Mouse (Mus musculus): ENCODE measurements at regions not wholly inside any gene's neighbourhood (a gene's known extent, or its start where the extent isn't known, plus 50 kb on each side); places are given as distances from the start of the nearest gene placed in this dataset.
A peak's percentile ranks its signal among the peaks of the same experiment; 100 is the strongest.

DNA sequence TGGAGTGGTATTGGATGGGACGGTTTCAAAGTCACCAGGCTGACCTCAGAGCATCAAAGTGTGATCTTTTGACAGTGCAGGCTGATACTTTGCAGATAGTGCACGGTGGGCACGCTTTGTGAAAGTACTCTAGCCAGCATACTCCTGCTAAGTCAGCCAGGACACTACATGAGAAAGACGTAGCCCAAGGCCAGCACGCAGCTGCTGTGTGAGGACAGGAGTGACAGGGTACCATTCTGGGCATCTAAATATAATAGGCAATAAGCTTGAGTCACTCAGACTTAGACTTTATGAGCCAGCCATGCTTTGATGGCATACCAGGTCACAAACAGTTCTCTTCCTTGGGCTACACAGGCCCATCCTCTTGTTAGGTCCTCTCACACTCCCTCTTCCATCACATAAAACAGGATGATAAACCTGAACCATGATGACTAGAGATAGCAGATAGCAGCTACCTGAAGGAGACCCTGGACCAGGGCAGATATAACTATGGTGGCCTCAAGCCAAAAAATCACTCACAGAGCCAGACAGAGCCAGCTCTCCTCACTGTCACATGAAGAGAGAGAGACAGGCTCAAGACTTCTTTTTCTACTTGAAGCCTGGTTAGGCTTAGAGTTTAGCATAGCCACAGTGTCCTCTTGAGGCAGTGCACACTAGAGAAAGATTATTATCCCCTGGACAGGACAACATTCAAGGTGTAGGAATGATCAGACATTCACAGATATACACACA, 156.7 kb upstream of the Rreb1 start:
- DNase-seq = no peak

- DNase-seq = no peak
Observed at GRCm38 (mm10) chr13:37622366-37623088, 155.7 kb upstream of the Rreb1 start.

DNA sequence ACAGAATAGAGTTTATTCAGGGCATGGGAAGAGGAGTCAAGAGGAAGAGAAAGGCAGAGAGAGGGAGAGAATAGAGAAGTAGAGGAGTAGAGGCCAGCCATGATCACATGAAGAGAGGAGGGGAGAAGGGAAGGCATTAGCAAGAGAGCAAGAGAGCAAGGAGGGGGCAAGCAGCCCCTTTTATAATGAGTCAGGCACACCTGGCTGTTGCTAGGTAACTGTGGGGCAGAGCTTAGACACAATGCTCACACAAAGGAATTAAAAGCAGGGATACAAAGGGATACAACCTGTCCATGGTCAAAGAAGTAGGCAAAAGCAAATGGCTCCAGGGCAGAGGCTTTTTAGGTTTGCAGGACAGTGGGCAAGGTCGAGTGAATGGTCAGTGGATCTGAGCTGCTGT, 153.5 kb upstream of the Rreb1 start:
- no peak for DNase-seq

- DNase-seq = no peak
Observed at GRCm38 (mm10) chr13:37625532-37626235, 152.5 kb upstream of the Rreb1 start.

DNA sequence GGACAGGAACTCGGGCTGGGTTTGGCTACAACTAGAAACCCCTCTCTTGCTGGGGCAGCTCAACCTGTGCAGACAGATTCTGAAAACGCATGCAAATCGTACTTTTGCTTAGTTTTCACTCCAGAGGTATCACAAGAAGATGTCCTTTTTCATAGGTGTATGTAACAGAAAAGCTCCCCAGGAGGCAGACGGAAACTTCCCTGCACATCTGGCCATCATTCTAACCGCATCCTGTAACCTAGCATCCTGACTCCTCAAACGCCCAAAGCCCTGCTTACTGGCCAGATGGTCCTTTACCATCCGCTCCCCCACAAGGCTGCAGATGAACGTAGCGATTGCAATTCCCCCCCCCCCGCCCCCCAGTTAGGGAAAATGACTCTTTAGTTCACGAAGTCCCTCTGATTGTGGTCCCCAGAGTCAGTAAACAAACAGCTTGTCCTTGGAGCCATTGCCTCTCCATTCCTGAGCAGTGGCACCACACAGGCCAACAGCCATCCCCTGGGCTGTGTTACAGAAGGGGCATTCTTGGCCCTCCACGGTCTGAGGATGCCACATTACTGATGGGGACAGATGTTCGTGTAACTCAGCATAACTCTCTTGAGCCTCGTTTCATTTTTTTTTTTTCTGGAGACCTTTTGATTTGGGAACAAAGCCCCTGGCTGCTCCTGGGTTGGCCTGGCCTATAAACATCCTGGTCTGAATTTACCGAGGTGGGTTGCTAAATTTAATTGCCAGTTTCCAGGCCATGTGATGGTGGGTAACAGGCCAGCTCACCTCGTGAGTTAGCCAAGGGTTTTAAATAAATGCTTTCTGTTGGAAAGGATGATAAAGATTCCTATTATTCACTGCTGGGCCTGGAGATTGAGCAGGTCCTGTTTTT, 149.6 kb upstream of the Rreb1 start:
- DNase-seq = no peak

DNA sequence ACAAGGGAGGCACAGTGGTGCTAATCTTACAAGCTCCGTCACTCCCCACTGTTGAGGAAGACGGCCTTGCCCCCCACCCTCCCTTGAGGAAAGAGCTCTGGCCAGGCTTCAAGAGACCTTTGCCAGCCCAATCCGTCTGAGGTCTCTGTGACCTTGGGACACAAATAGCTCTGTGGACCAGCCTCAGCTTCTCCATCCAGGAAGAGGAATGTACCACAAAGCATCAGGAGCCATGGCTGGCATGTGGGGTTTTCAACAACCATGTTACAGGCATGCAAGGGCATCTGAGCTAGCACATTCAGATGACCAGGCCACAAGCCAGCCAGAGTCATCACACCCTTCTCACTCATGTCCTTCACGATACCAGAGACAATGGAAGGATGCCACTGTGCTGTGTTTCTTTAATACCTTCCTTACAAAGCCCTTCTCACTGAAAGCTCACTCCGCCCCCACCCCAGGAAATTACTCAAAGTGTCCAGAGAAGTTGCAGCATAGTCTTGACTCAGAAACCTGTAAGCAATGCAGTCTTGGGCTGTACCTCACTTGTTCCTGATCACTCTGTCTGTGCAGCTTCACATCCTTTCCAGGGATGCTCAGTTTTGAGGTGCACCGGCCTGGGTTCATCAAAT, 148.8 kb upstream of the Rreb1 start:
- DNase-seq = peak; percentile 29

GRCm38 (mm10) chr13:37632835-37633440, 145.3 kb upstream of the Rreb1 start:
- DNase-seq = no peak

- DNase-seq = no peak
Observed at GRCm38 (mm10) chr13:37636363-37636762, 141.8 kb upstream of the Rreb1 start.

GRCm38 (mm10) chr13:37637151-37637550, 141.0 kb upstream of the Rreb1 start:
- no peak for DNase-seq

- DNase-seq = peak; percentile 32
Observed at GRCm38 (mm10) chr13:37638071-37638511, 140.1 kb upstream of the Rreb1 start.

GRCm38 (mm10) chr13:37642410-37643093, 135.6 kb upstream of the Rreb1 start:
- DNase-seq = no peak

GRCm38 (mm10) chr13:37644751-37645181, 133.4 kb upstream of the Rreb1 start:
- DNase-seq = no peak

DNA sequence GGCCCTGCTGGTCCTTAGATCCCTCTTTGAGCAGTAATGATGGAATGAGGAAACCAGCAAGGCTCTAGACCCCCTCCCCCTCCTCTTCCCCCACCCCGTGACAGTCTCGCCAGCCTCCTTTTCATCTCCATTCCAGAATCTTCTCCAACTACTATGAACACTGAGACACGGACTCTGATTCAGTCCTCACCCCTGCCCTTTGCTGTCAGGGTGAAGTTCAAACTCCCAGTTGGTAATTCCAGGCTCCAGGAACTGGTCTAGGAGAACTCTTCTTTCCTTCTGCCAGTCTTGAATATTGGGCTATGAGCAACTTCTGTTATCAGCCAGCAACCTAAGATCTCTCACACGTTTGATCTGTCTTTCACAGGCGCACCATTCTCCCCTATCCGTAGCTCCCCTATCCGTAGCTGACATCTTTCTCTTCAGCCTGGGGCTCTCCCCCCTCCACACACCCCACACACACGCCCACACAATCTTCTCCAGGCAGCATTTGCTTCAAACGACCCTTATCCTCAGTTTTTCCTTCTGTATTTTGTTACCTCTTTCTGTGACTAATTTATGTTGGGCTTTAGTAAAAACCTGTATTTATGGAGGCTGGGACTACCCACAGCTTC, 128.6 kb upstream of the Rreb1 start:
- no peak for DNase-seq

DNA sequence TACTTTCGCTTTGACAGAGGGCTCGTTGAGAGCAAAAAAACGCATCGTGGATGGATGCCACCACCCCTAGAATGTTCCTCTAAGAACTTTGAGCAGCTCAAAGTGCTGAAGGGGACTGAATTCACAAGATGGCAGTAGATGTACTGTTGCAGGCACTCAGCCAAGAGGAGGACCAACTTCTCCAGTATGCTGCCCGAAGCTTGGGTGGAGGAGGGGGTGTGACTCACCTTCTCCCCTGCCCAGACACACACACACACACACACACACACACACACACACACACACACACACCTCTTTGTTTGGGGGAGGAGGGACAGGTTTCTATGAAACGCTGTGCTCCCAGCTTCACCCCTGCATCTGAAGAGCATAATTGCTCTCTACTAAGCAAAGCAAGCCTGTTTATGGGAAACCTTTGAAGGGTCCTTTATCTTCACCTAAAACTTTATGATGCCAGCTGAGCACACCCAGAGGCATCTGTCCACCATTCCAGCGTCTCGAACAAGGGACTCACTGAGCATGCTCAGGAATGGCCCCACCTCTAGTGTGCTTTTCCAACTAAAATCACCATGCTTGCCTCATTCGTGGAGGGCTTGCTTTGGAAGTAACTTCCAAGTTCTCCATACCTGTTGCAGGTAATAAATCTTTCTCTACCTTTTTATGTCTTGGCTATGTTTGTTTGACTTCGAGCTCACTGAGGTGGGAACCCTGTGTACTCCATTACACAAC, 126.8 kb upstream of the Rreb1 start:
- peak; percentile 19 for DNase-seq

- DNase-seq = no peak
Observed at GRCm38 (mm10) chr13:37654651-37655050, 123.5 kb upstream of the Rreb1 start.

- DNase-seq = peak; percentile 85
Observed at GRCm38 (mm10) chr13:37657248-37657647, 121.0 kb upstream of the Rreb1 start.

- peak; percentile 22 for DNase-seq
Observed at GRCm38 (mm10) chr13:37658034-37658433, 120.2 kb upstream of the Rreb1 start.

GRCm38 (mm10) chr13:37658519-37658918, 119.7 kb upstream of the Rreb1 start:
- DNase-seq = no peak

- DNase-seq = no peak
Observed at GRCm38 (mm10) chr13:37660083-37660482, 118.1 kb upstream of the Rreb1 start.

DNA sequence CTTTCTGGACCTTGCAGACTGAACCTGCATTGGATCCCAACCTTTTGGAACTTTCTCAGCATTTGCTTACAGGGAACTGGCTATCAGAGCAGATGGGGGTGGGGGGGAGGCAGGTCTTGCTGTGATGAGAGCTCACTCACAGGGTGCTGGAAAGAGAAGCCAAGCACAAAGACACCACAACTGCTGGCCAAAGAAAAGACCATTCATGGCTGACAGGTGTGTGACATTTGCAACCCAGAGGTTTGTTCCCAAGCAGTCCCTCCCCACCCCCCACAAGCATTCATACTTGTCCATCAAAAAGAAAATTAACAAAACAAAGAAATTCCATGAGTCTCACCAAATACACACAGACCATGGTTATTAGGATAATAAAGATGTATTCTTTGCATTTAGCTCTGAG, 117.5 kb upstream of the Rreb1 start:
- DNase-seq = no peak

All from lung, postnatal 10 days (tissue).